16 mouse cellular contexts compared by ENCODE assay signal in the genomic region with DNA sequence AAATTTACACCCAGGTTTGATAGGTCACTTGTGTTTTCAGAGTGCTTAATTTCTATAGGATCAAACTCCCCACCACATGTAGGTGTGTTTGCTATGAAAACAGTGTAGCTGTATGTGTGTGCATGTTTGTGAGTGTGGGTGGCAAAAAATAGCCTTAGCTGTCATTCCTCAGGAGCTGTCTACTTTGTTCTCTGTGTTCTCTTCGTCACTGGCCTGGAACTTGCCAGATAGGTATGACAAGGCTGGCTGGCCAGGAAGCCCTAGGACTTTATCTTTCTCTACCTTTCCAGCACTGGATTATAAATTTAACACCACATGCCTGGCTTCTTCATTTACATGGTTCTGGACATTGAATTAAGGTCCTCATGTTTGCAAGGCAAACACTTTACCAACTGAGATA.
"Had no signal": no experiment of that assay in that cellular context is flagged by ENCODE, and none has a peak within 500 bp of the region (broad histone marks: within the 10 kb centered on the region; RNA-seq: fewer than 3 reads in every experiment).

No protein-coding gene starts in this region.

- ATAC-seq: midbrain, embryonic 16.5 days had no signal

- H3K27me3 ChIP-seq: limb, embryonic 13.5 days; liver, embryonic 15.5 days; megakaryocyte, embryonic 14.5 days; neural tube, embryonic 13.5 days had no signal

- H3K9ac ChIP-seq: limb, embryonic 13.5 days; liver, embryonic 15.5 days; lung, embryonic 14.5 days; neural tube, embryonic 13.5 days had no signal

- H3K4me2 ChIP-seq: limb, embryonic 13.5 days; liver, embryonic 15.5 days; lung, embryonic 14.5 days; midbrain, embryonic 11.5 days; neural tube, embryonic 13.5 days had no signal

- H3K4me3 ChIP-seq: limb, embryonic 13.5 days; liver, embryonic 15.5 days; megakaryocyte, embryonic 14.5 days; neural tube, embryonic 13.5 days had no signal

- DNase-seq: kidney, postnatal 14 days; left cerebral cortex, postnatal 4 days; lung, embryonic 14.5 days; lung, postnatal 10 days; lung, postnatal 4 days; retina, postnatal 1 day; right cerebral cortex, postnatal 4 days; spleen, adult 18-20 months; thymus, adult 18-20 months; thymus, postnatal 14 days had no signal

- H3K9me3 ChIP-seq: limb, embryonic 13.5 days; liver, embryonic 15.5 days; megakaryocyte, embryonic 14.5 days; neural tube, embryonic 13.5 days had no signal

- H3K27ac ChIP-seq: limb, embryonic 13.5 days; liver, embryonic 15.5 days; neural tube, embryonic 13.5 days had no signal
